In the genomic region with DNA sequence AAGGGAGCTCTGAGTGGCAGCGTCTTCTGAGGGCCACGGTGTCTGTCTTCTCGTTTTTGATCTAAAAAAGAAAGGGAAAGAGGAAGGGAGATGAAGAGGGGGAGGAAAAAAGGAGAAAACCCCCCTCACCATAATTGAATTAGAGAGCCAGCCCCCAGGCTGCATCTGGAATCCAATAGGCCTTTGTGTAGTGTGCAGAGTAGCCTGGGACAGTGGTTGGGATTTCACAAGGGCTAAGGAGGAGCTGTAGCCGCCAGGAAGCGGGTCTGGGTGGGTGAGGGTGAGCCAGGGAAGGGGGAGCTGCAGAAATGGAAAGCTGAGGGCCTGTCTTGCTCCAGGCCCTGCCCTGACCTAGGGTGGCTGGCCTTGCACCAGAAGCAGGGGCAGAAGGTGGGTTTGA, we compare ENCODE assay signal across 36 mouse cellular contexts. TPM values are rescaled to one million over a fixed set of nuclear protein-coding genes. Genes with fewer than 3 reads are reported as not detected.
DNase-seq lines count a peak whose midpoint lies in the region; ATAC-seq and TF ChIP-seq lines count a peak whose summit lies in the region.
"Had no signal": no experiment of that assay in that cellular context is flagged by ENCODE, and none has a peak within 500 bp of the region (broad histone marks: within the 10 kb centered on the region; RNA-seq: fewer than 3 reads in every experiment).

No protein-coding gene starts in this region.

- peaks cover 10% of the 10 kb centered on the region; the same call in 1 of the 2 replicates for H3K4me1 ChIP-seq in forebrain, embryonic 12.5 days
- H3K4me1 ChIP-seq in forebrain, embryonic 14.5 days (ENCODE audit: control insufficient read depth, insufficient read depth, low read length), result no peaks in the 10 kb centered on the region
- no peaks in the 10 kb centered on the region for H3K4me1 ChIP-seq in stomach, embryonic 14.5 days (ENCODE audit: control insufficient read depth, insufficient read depth, low read length)
- H3K4me1 ChIP-seq in stomach, postnatal 0 days (replicated peaks; ENCODE audit: control insufficient read depth, insufficient read depth), result no peaks in the 10 kb centered on the region
- peaks cover 35% of the 10 kb centered on the region for H3K4me1 ChIP-seq in embryonic facial prominence, embryonic 13.5 days
- H3K4me1 ChIP-seq in limb, embryonic 13.5 days, result peaks cover 24% of the 10 kb centered on the region
- H3K4me1 ChIP-seq: heart, embryonic 13.5 days; intestine, embryonic 15.5 days; lung, embryonic 15.5 days had no signal

- WGBS in forebrain, embryonic 12.5 days, result 40% methylated on average over 5 of the region's 5 CpGs
- WGBS in forebrain, embryonic 14.5 days, result 25% methylated on average over 5 of the region's 5 CpGs
- WGBS in stomach, embryonic 14.5 days, result 67% methylated on average over 5 of the region's 5 CpGs
- WGBS in stomach, postnatal 0 days, result 60% methylated on average over 5 of the region's 5 CpGs
- WGBS in embryonic facial prominence, embryonic 13.5 days, result 14% methylated on average over 5 of the region's 5 CpGs
- 28% methylated on average over 5 of the region's 5 CpGs for WGBS in limb, embryonic 13.5 days

- no peak for DNase-seq in forebrain, embryonic 14.5 days (ENCODE audit: low spot score)
- DNase-seq in stomach, postnatal 0 days (ENCODE audit: low spot score), result no peak
- no peak for DNase-seq in gastrocnemius, adult 2 months
- DNase-seq in kidney, adult 9 months, result no peak
- DNase-seq: adrenal gland, postnatal 25 days; cerebellum, adult 11-12 months; heart, postnatal 10 days; kidney, adult 8-10 months; kidney, postnatal 10 days; left cerebral cortex, postnatal 4 days; lung, postnatal 36 days; right cerebral cortex, postnatal 4 days had no signal

- ATAC-seq in forebrain, embryonic 12.5 days (ENCODE audit: low FRiP score), result no peak
- no peak for ATAC-seq in forebrain, embryonic 14.5 days
- 0 out of 2 replicates have a peak, but pooled peaks have one; percentile 33 for ATAC-seq in stomach, embryonic 14.5 days (ENCODE audit: insufficient number of reproducible peaks, insufficient read depth, low FRiP score, low read depth)
- no peak for ATAC-seq in stomach, postnatal 0 days (ENCODE audit: low FRiP score, low TSS enrichment)
- ATAC-seq in embryonic facial prominence, embryonic 13.5 days (ENCODE audit: insufficient number of reproducible peaks, insufficient read depth, low FRiP score, low TSS enrichment, low read depth), result no peak
- no peak for ATAC-seq in limb, embryonic 13.5 days (ENCODE audit: low FRiP score, low read depth)
- ATAC-seq: CD4-positive, CD25-positive, alpha-beta regulatory T cell, adult 4 months; forebrain, embryonic 13.5 days; intestine, embryonic 15.5 days had no signal

- no peak overlapping the region for H3K4me3 ChIP-seq in forebrain, embryonic 12.5 days (replicated peaks)
- H3K4me3 ChIP-seq in forebrain, embryonic 14.5 days (ENCODE audit: low read depth, low read length), result no peak overlapping the region
- H3K4me3 ChIP-seq in stomach, embryonic 14.5 days (ENCODE audit: low read depth, low read length), result no peak overlapping the region
- no peak overlapping the region for H3K4me3 ChIP-seq in stomach, postnatal 0 days (ENCODE audit: low read depth, low read length)
- H3K4me3 ChIP-seq in embryonic facial prominence, embryonic 13.5 days, result no peak overlapping the region
- no peak overlapping the region for H3K4me3 ChIP-seq in limb, embryonic 13.5 days
- no peak overlapping the region for H3K4me3 ChIP-seq in gastrocnemius, adult 2 months
- H3K4me3 ChIP-seq: forebrain, embryonic 13.5 days; heart, embryonic 13.5 days; hindbrain, embryonic 15.5 days; intestine, embryonic 15.5 days; lung, embryonic 15.5 days; myocyte; neural tube, embryonic 12.5 days had no signal

- no peaks in the 10 kb centered on the region for H3K27me3 ChIP-seq in forebrain, embryonic 12.5 days
- no peaks in the 10 kb centered on the region for H3K27me3 ChIP-seq in forebrain, embryonic 14.5 days (replicated peaks; ENCODE audit: control insufficient read depth, insufficient read depth, low read length)
- no peaks in the 10 kb centered on the region for H3K27me3 ChIP-seq in stomach, embryonic 14.5 days (ENCODE audit: control insufficient read depth, insufficient read depth, low read length)
- H3K27me3 ChIP-seq in stomach, postnatal 0 days (ENCODE audit: control insufficient read depth, insufficient read depth, low read length), result no peaks in the 10 kb centered on the region
- no peaks in the 10 kb centered on the region for H3K27me3 ChIP-seq in embryonic facial prominence, embryonic 13.5 days
- 0 out of 2 replicates have a peak, but pooled peaks cover 2% of the 10 kb centered on the region for H3K27me3 ChIP-seq in limb, embryonic 13.5 days
- H3K27me3 ChIP-seq: forebrain, embryonic 13.5 days; heart, embryonic 13.5 days; hindbrain, embryonic 15.5 days; intestine, embryonic 15.5 days; lung, embryonic 15.5 days; neural tube, embryonic 12.5 days had no signal

- no peaks in the 10 kb centered on the region for H3K36me3 ChIP-seq in forebrain, embryonic 12.5 days (replicated peaks)
- H3K36me3 ChIP-seq in forebrain, embryonic 14.5 days (ENCODE audit: control insufficient read depth, insufficient read depth, low read length), result no peaks in the 10 kb centered on the region
- H3K36me3 ChIP-seq in stomach, embryonic 14.5 days (ENCODE audit: control insufficient read depth, insufficient read depth, low read length), result no peaks in the 10 kb centered on the region
- H3K36me3 ChIP-seq in stomach, postnatal 0 days (ENCODE audit: control insufficient read depth, insufficient read depth, low read length), result no peaks in the 10 kb centered on the region
- no peaks in the 10 kb centered on the region for H3K36me3 ChIP-seq in embryonic facial prominence, embryonic 13.5 days
- H3K36me3 ChIP-seq in limb, embryonic 13.5 days, result no peaks in the 10 kb centered on the region
- H3K36me3 ChIP-seq: heart, embryonic 13.5 days; hindbrain, embryonic 15.5 days; intestine, embryonic 15.5 days; lung, embryonic 15.5 days; neural tube, embryonic 12.5 days had no signal

- intact Hi-C loops in gastrocnemius, adult 2 months (cut with DNase I), result no loop called here

- no peak for TF ChIP-seq EP300 in stomach, postnatal 0 days (optimal IDR thresholded peaks at IDR 0.05)

- no peak overlapping the region for H3K9ac ChIP-seq in forebrain, embryonic 12.5 days
- no peak overlapping the region for H3K9ac ChIP-seq in forebrain, embryonic 14.5 days (ENCODE audit: low read length)
- H3K9ac ChIP-seq in stomach, embryonic 14.5 days (replicated peaks; ENCODE audit: low read depth, low read length), result no peak overlapping the region
- H3K9ac ChIP-seq in stomach, postnatal 0 days (ENCODE audit: low read length), result no peak overlapping the region
- H3K9ac ChIP-seq in embryonic facial prominence, embryonic 13.5 days, result 0 out of 2 replicates have a peak overlapping the region, but pooled peaks have one; percentile 21
- H3K9ac ChIP-seq in limb, embryonic 13.5 days, result 0 out of 2 replicates have a peak overlapping the region, but pooled peaks have one; percentile 31
- H3K9ac ChIP-seq: forebrain, embryonic 13.5 days; heart, embryonic 13.5 days; hindbrain, embryonic 15.5 days; intestine, embryonic 15.5 days; lung, embryonic 15.5 days; neural tube, embryonic 12.5 days had no signal

- H3K4me2 ChIP-seq in forebrain, embryonic 12.5 days, result no peak overlapping the region
- H3K4me2 ChIP-seq in forebrain, embryonic 14.5 days (ENCODE audit: low read length), result no peak overlapping the region
- H3K4me2 ChIP-seq in stomach, embryonic 14.5 days (replicated peaks; ENCODE audit: low read depth, low read length), result no peak overlapping the region
- H3K4me2 ChIP-seq in stomach, postnatal 0 days (replicated peaks; ENCODE audit: low read depth), result no peak overlapping the region
- 0 out of 2 replicates have a peak overlapping the region, but pooled peaks have one; percentile 7 for H3K4me2 ChIP-seq in embryonic facial prominence, embryonic 13.5 days
- H3K4me2 ChIP-seq in limb, embryonic 13.5 days (replicated peaks), result no peak overlapping the region
- H3K4me2 ChIP-seq: forebrain, embryonic 13.5 days; heart, embryonic 13.5 days; hindbrain, embryonic 15.5 days; intestine, embryonic 15.5 days; liver, embryonic 11.5 days; lung, embryonic 15.5 days; neural tube, embryonic 12.5 days had no signal

- H3K27ac ChIP-seq in forebrain, embryonic 12.5 days, result 0 out of 2 replicates have a peak overlapping the region, but pooled peaks have one; percentile 0
- no peak overlapping the region for H3K27ac ChIP-seq in forebrain, embryonic 14.5 days (ENCODE audit: low read depth, low read length)
- H3K27ac ChIP-seq in stomach, embryonic 14.5 days (ENCODE audit: low read length), result no peak overlapping the region
- no peak overlapping the region for H3K27ac ChIP-seq in stomach, postnatal 0 days (replicated peaks)
- peak overlapping the region; percentile 82 for H3K27ac ChIP-seq in embryonic facial prominence, embryonic 13.5 days
- H3K27ac ChIP-seq in limb, embryonic 13.5 days, result peak overlapping the region; percentile 59; the same call in 1 of the 2 replicates
- H3K27ac ChIP-seq in gastrocnemius, adult 2 months, result no peak overlapping the region
- H3K27ac ChIP-seq: forebrain, embryonic 13.5 days; heart, embryonic 13.5 days; hindbrain, embryonic 15.5 days; intestine, embryonic 15.5 days; lung, embryonic 15.5 days; neural tube, embryonic 12.5 days had no signal

- H3K9me3 ChIP-seq in forebrain, embryonic 12.5 days, result no peaks in the 10 kb centered on the region
- H3K9me3 ChIP-seq in forebrain, embryonic 14.5 days (replicated peaks; ENCODE audit: control insufficient read depth, low read length), result no peaks in the 10 kb centered on the region
- no peaks in the 10 kb centered on the region for H3K9me3 ChIP-seq in stomach, embryonic 14.5 days (ENCODE audit: control insufficient read depth, low read depth, low read length)
- no peaks in the 10 kb centered on the region for H3K9me3 ChIP-seq in stomach, postnatal 0 days (ENCODE audit: control insufficient read depth, low read length)
- no peaks in the 10 kb centered on the region for H3K9me3 ChIP-seq in embryonic facial prominence, embryonic 13.5 days
- no peaks in the 10 kb centered on the region for H3K9me3 ChIP-seq in limb, embryonic 13.5 days
- H3K9me3 ChIP-seq: forebrain, embryonic 13.5 days; heart, embryonic 13.5 days; hindbrain, embryonic 15.5 days; intestine, embryonic 15.5 days; lung, embryonic 15.5 days; neural tube, embryonic 12.5 days had no signal

- TF ChIP-seq CTCF in stomach, postnatal 0 days (IDR thresholded peaks at IDR 0.05; ENCODE audit: low read depth), result no peak
- no peak for TF ChIP-seq CTCF in gastrocnemius, adult 2 months (IDR thresholded peaks at IDR 0.05)

RNA-seq across cellular contexts. Expression of gene Gm10803, which starts 6.5 kb away (rescaled TPM):
- polyA plus RNA-seq in forebrain, embryonic 12.5 days (2016; fragmentation: Nextera tagmentation; extraction: Ambion mirVana), result not detected in 2 replicates
- not detected in 2 replicates for polyA plus RNA-seq in forebrain, embryonic 14.5 days (2014; fragmentation: Nextera tagmentation; extraction: Ambion mirVana)
- polyA plus RNA-seq in stomach, embryonic 14.5 days (2014; fragmentation: Nextera tagmentation; extraction: Ambion mirVana), result not detected in 2 replicates
- polyA plus RNA-seq in stomach, postnatal 0 days (2015; fragmentation: Nextera tagmentation; extraction: Ambion mirVana), result not detected in 2 replicates
- not detected in 2 replicates for polyA plus RNA-seq in embryonic facial prominence, embryonic 13.5 days (2015; fragmentation: Nextera tagmentation; extraction: Ambion mirVana)
- not detected in 2 replicates for polyA plus RNA-seq in limb, embryonic 13.5 days (2015; fragmentation: Nextera tagmentation; extraction: Ambion mirVana)
- not detected for total RNA-seq in gastrocnemius, adult 2 months (2021)
- total RNA-seq: adrenal gland, adult 18-20 months; adrenal gland, postnatal 25 days; common myeloid progenitor, adult 5-6 weeks; gastrocnemius, adult 8-10 months; gastrocnemius, postnatal 4 days; heart, adult 8-10 months; heart, postnatal 10 days; hematopoietic stem cell, adult 5-6 weeks; layer of hippocampus, postnatal 36 days; left cerebral cortex, postnatal 4 days; megakaryocyte, adult 5-6 weeks; midbrain, postnatal 0 days had no signal
- polyA plus RNA-seq: CD4-positive, CD25-positive, alpha-beta regulatory T cell, adult 4 months; forebrain, embryonic 13.5 days; heart, embryonic 13.5 days; hindbrain, embryonic 15.5 days; intestine, embryonic 15.5 days; large intestine, adult 2 months; liver, embryonic 11.5 days; liver, embryonic 16.5 days; lung, embryonic 15.5 days; midbrain, postnatal 0 days; myocyte; neural tube, embryonic 12.5 days had no signal

Comparison
In these comparisons a context has a peak if more than half of its experiments do, and no peak if none do; other contexts are left out.
1. H3K27ac ChIP-seq: peak in forebrain, embryonic 12.5 days (single experiment), embryonic facial prominence, embryonic 13.5 days (single experiment) and limb, embryonic 13.5 days (single experiment); none in forebrain, embryonic 14.5 days (single experiment), stomach, embryonic 14.5 days (single experiment), stomach, postnatal 0 days (single experiment) and gastrocnemius, adult 2 months (single experiment).
2. H3K9ac ChIP-seq: peak in embryonic facial prominence, embryonic 13.5 days (single experiment) and limb, embryonic 13.5 days (single experiment); none in forebrain, embryonic 12.5 days (single experiment), forebrain, embryonic 14.5 days (single experiment), stomach, embryonic 14.5 days (single experiment) and stomach, postnatal 0 days (single experiment).